In genomic region chr4:127862875-127863274, GRCm38 (mm10) we compare ENCODE assay signal across 31 mouse cellular contexts.
"Had no signal": no experiment of that assay in that cellular context is flagged by ENCODE, and none has a peak within 500 bp of the region (broad histone marks: within the 10 kb centered on the region; RNA-seq: fewer than 3 reads in every experiment).

No protein-coding gene starts in this region.

- H3K4me3 ChIP-seq: limb, embryonic 10.5 days; limb, embryonic 12.5 days; limb, embryonic 13.5 days; limb, embryonic 15.5 days; liver, embryonic 12.5 days; liver, embryonic 13.5 days; liver, embryonic 15.5 days; lung, embryonic 15.5 days; megakaryocyte, embryonic 14.5 days; midbrain, embryonic 10.5 days; midbrain, embryonic 12.5 days; midbrain, embryonic 13.5 days; midbrain, embryonic 15.5 days; myocyte had no signal

- H3K9ac ChIP-seq: limb, embryonic 12.5 days; limb, embryonic 13.5 days; limb, embryonic 15.5 days; liver, embryonic 12.5 days; liver, embryonic 13.5 days; liver, embryonic 14.5 days; liver, embryonic 15.5 days; liver, postnatal 0 days; lung, embryonic 14.5 days; lung, embryonic 15.5 days; midbrain, embryonic 12.5 days; midbrain, embryonic 13.5 days; midbrain, embryonic 15.5 days had no signal

- H3K4me2 ChIP-seq: limb, embryonic 12.5 days; limb, embryonic 13.5 days; limb, embryonic 15.5 days; liver, embryonic 11.5 days; liver, embryonic 12.5 days; liver, embryonic 13.5 days; liver, embryonic 15.5 days; lung, embryonic 14.5 days; lung, embryonic 15.5 days; midbrain, embryonic 11.5 days; midbrain, embryonic 12.5 days; midbrain, embryonic 13.5 days; midbrain, embryonic 15.5 days had no signal

- H3K9me3 ChIP-seq: limb, embryonic 10.5 days; limb, embryonic 12.5 days; limb, embryonic 13.5 days; limb, embryonic 15.5 days; lung, embryonic 15.5 days; midbrain, embryonic 10.5 days; midbrain, embryonic 12.5 days; midbrain, embryonic 13.5 days; midbrain, embryonic 15.5 days had no signal

- H3K27me3 ChIP-seq: limb, embryonic 12.5 days; limb, embryonic 13.5 days; limb, embryonic 15.5 days; liver, embryonic 12.5 days; liver, embryonic 13.5 days; liver, embryonic 15.5 days; lung, embryonic 15.5 days; megakaryocyte, embryonic 14.5 days; midbrain, embryonic 12.5 days; midbrain, embryonic 13.5 days; midbrain, embryonic 15.5 days had no signal

- H3K4me1 ChIP-seq: limb, embryonic 10.5 days; limb, embryonic 12.5 days; limb, embryonic 13.5 days; limb, embryonic 15.5 days; liver, embryonic 12.5 days; liver, embryonic 13.5 days; liver, embryonic 15.5 days; lung, embryonic 15.5 days; megakaryocyte, embryonic 14.5 days had no signal

- H3K36me3 ChIP-seq: limb, embryonic 10.5 days; limb, embryonic 12.5 days; limb, embryonic 13.5 days; limb, embryonic 15.5 days; liver, embryonic 12.5 days; liver, embryonic 13.5 days; liver, embryonic 15.5 days; lung, embryonic 15.5 days; midbrain, embryonic 10.5 days; midbrain, embryonic 12.5 days; midbrain, embryonic 13.5 days; midbrain, embryonic 15.5 days had no signal

- ATAC-seq: liver, embryonic 12.5 days; liver, postnatal 0 days; lung, postnatal 0 days; midbrain, embryonic 13.5 days; midbrain, embryonic 15.5 days; midbrain, embryonic 16.5 days had no signal

- H3K27ac ChIP-seq: limb, embryonic 10.5 days; limb, embryonic 12.5 days; limb, embryonic 13.5 days; limb, embryonic 15.5 days; liver, embryonic 12.5 days; liver, embryonic 13.5 days; liver, embryonic 14.5 days; liver, embryonic 15.5 days; lung, embryonic 15.5 days; macrophage; midbrain, embryonic 10.5 days; midbrain, embryonic 12.5 days; midbrain, embryonic 13.5 days; midbrain, embryonic 15.5 days had no signal

- DNase-seq: left cerebral cortex, postnatal 4 days; liver; liver, embryonic 13.5 days; liver, postnatal 0 days; lung, adult 18-20 months; lung, adult 2 months; lung, embryonic 14.5 days; lung, postnatal 10 days; lung, postnatal 14 days; lung, postnatal 36 days; lung, postnatal 4 days; midbrain, embryonic 14.5 days had no signal
